Mouse (Mus musculus) midbrain, embryonic 13.5 days (tissue): ENCODE results near the gene Mylk3. TPM values are rescaled to one million over a fixed set of nuclear protein-coding genes. Genes with fewer than 3 reads are reported as not detected.

Source experiments
- ATAC-seq: fragments of 200-750 bp; cut with Nextera tagmentation; 2 replicates; pipeline ENCODE4 v1.8.0; 2017; ENCODE audit warnings: mild to moderate bottlenecking, moderate TSS enrichment, moderate library complexity
- H3K27ac ChIP-seq: fragments of 300-500 bp; sonication (generic); 2 replicates; pipeline ENCODE4 v1.5.1; 2015; ENCODE audit warnings: inconsistent platforms, mild to moderate bottlenecking, moderate library complexity
- H3K27me3 ChIP-seq: fragments of 300-500 bp; sonication (generic); 2 replicates; pipeline ENCODE4 v1.6.1; 2015; ENCODE audit warnings: mild to moderate bottlenecking, inconsistent platforms
- H3K36me3 ChIP-seq: fragments of 300-500 bp; sonication (generic); 2 replicates; pipeline ENCODE4 v1.6.1; 2015; ENCODE audit warnings: mild to moderate bottlenecking, inconsistent platforms
- H3K4me1 ChIP-seq: fragments of 300-500 bp; sonication (generic); replicated peaks from 2 replicates; pipeline ENCODE4 v1.6.1; 2015; ENCODE audit warnings: inconsistent platforms
- H3K4me2 ChIP-seq: fragments of 300-500 bp; sonication (generic); replicated peaks from 2 replicates; pipeline ENCODE4 v1.6.1; 2015; ENCODE audit warnings: moderate library complexity, mild to moderate bottlenecking, inconsistent platforms
- H3K4me3 ChIP-seq: fragments of 300-500 bp; sonication (generic); replicated peaks from 2 replicates; pipeline ENCODE4 v1.5.1; 2015; ENCODE audit warnings: mild to moderate bottlenecking, inconsistent platforms
- H3K9ac ChIP-seq: fragments of 300-500 bp; sonication (generic); replicated peaks from 2 replicates; pipeline ENCODE4 v1.6.1; 2015; ENCODE audit warnings: mild to moderate bottlenecking, inconsistent platforms
- H3K9me3 ChIP-seq: fragments of 300-500 bp; sonication (generic); 2 replicates; pipeline ENCODE4 v1.6.1; 2016; ENCODE audit warnings: mild to moderate bottlenecking, inconsistent platforms
- WGBS: fragments of 180-500 bp; shearing (Covaris S2); methylation state at CpG from one replicate; pipeline ENCODE4 v1.1.7; 2015; 5-methylcytosine and 5-hydroxymethylcytosine counted together
- polyA plus RNA-seq: library from polyadenylated mRNA; unstranded; fragments of >200 nt; fragmentation: Nextera tagmentation; extraction: Ambion mirVana; gene quantifications from 2 replicates; pipeline ENCODE4 v1.2.1, GENCODE M21; 2015

Gene Mylk3
- 0.07 and 0.09 TPM in 2 replicates for polyA plus RNA-seq

GRCm38 (mm10) chr8:85386205-85386604 lies at the start of gene Mylk3:
TSS of gene Mylk3 (minus strand) at chr8:85386345.
- no peak within 1 kb of the TSS for H3K4me2 ChIP-seq
- H3K4me3 ChIP-seq: no peak within 1 kb of the TSS
- H3K27ac ChIP-seq: no peak within 1 kb of the TSS
- ATAC-seq: no peak
- 88% methylated on average over 6 of the region's 6 CpGs for WGBS
- H3K36me3 ChIP-seq: no peaks in the 10 kb centered on the region
- no peaks in the 10 kb centered on the region for H3K4me1 ChIP-seq
- no peak within 1 kb of the TSS for H3K9ac ChIP-seq
- H3K9me3 ChIP-seq: no peaks in the 10 kb centered on the region
- H3K27me3 ChIP-seq: no peaks in the 10 kb centered on the region

GRCm38 (mm10) chr8:85435736-85436135 lies 49.6 kb upstream of the Mylk3 start:
- Histone ChIP-seq H3K4me1 (peaks cover 11% of the 10 kb centered on the region), H3K36me3 (no peaks in the 10 kb centered on the region), H3K4me3 (no peak overlapping the region), H3K9me3 (no peaks in the 10 kb centered on the region), H3K4me2 (no peak overlapping the region), H3K27me3 (no peaks in the 10 kb centered on the region), H3K9ac (no peak overlapping the region), H3K27ac (no peak overlapping the region)
- 55% methylated on average over 5 of the region's 5 CpGs for WGBS
- ATAC-seq: no peak

GRCm38 (mm10) chr8:85434817-85435216 lies 48.7 kb upstream of the Mylk3 start:
- no peak overlapping the region for H3K9ac ChIP-seq
- WGBS: 71% methylated on average over 12 of the region's 12 CpGs

GRCm38 (mm10) chr8:85433017-85433393 lies 46.9 kb upstream of the Mylk3 start:
- Histone ChIP-seq H3K4me1 (peaks cover 27% of the 10 kb centered on the region), H3K27me3 (no peaks in the 10 kb centered on the region), H3K9me3 (no peaks in the 10 kb centered on the region), H3K4me2 (peak overlapping the region; percentile 59), H3K36me3 (no peaks in the 10 kb centered on the region), H3K9ac (peak overlapping the region; percentile 21; the same call in 1 of the 2 replicates), H3K27ac (no peak overlapping the region), H3K4me3 (peak overlapping the region; percentile 81)
- ATAC-seq: peak; percentile 77; the same call in 1 of the 2 replicates
- 2% methylated on average over 6 of the region's 6 CpGs for WGBS

More at GRCm38 (mm10) chr8:85434817-85435216, 48.7 kb upstream of the Mylk3 start:
- Histone ChIP-seq H3K4me2 (no peak overlapping the region), H3K9me3 (no peaks in the 10 kb centered on the region), H3K27me3 (no peaks in the 10 kb centered on the region), H3K4me3 (no peak overlapping the region), H3K27ac (no peak overlapping the region), H3K36me3 (no peaks in the 10 kb centered on the region), H3K4me1 (peaks cover 15% of the 10 kb centered on the region)
- no peak for ATAC-seq

GRCm38 (mm10) chr8:85432168-85433016 lies 46.2 kb upstream of the Mylk3 start, which contains the start of gene 4921524J17Rik:
TSS of gene 4921524J17Rik (minus strand) at chr8:85432833.
- Histone ChIP-seq H3K9ac (peak within 1 kb of the TSS; percentile 82), H3K9me3 (no peaks in the 10 kb centered on the region), H3K4me3 (peak within 1 kb of the TSS; percentile 81), H3K4me2 (peak within 1 kb of the TSS; percentile 59), H3K4me1 (peaks cover 33% of the 10 kb centered on the region), H3K36me3 (no peaks in the 10 kb centered on the region), H3K27ac (peak within 1 kb of the TSS; percentile 94), H3K27me3 (no peaks in the 10 kb centered on the region)
- WGBS: under 1% methylated on average over 80 of the region's 85 CpGs
- ATAC-seq: peak; percentile 99

- H3K4me2 ChIP-seq: peak overlapping the region; percentile 59
- 20% methylated on average over 10 of the region's 10 CpGs for WGBS
- H3K9ac ChIP-seq: peak overlapping the region; percentile 82
- H3K36me3 ChIP-seq: no peaks in the 10 kb centered on the region
- peak overlapping the region; percentile 81 for H3K4me3 ChIP-seq
- peak overlapping the region; percentile 94; the same call in 1 of the 2 replicates for H3K27ac ChIP-seq
- no peak for ATAC-seq
- H3K27me3 ChIP-seq: no peaks in the 10 kb centered on the region
- H3K4me1 ChIP-seq: peaks cover 38% of the 10 kb centered on the region
- no peaks in the 10 kb centered on the region for H3K9me3 ChIP-seq
These were observed 45.4 kb upstream of the Mylk3 start for GRCm38 (mm10) chr8:85431281-85432167.

GRCm38 (mm10) chr8:85430801-85431200 lies 44.7 kb upstream of the Mylk3 start:
- H3K4me3 ChIP-seq: peak overlapping the region; percentile 81
- H3K36me3 ChIP-seq: no peaks in the 10 kb centered on the region
- ATAC-seq: no peak
- WGBS: 19% methylated on average over 3 of the region's 3 CpGs
- peak overlapping the region; percentile 59 for H3K4me2 ChIP-seq
- peaks cover 38% of the 10 kb centered on the region for H3K4me1 ChIP-seq
- H3K9me3 ChIP-seq: no peaks in the 10 kb centered on the region
- H3K27ac ChIP-seq: no peak overlapping the region
- H3K9ac ChIP-seq: peak overlapping the region; percentile 41; the same call in 1 of the 2 replicates
- no peaks in the 10 kb centered on the region for H3K27me3 ChIP-seq

GRCm38 (mm10) chr8:85429219-85429618 lies 43.1 kb upstream of the Mylk3 start:
- ATAC-seq: no peak
- Histone ChIP-seq H3K9me3 (no peaks in the 10 kb centered on the region), H3K27ac (no peak overlapping the region), H3K4me2 (peak overlapping the region; percentile 26), H3K4me1 (peaks cover 38% of the 10 kb centered on the region), H3K36me3 (no peaks in the 10 kb centered on the region), H3K9ac (no peak overlapping the region), H3K27me3 (no peaks in the 10 kb centered on the region), H3K4me3 (no peak overlapping the region)
- 9% methylated on average over 4 of the region's 4 CpGs for WGBS

GRCm38 (mm10) chr8:85427026-85427425 lies 40.9 kb upstream of the Mylk3 start:
- ATAC-seq: no peak
- 81% methylated on average over 4 of the region's 4 CpGs for WGBS

GRCm38 (mm10) chr8:85421329-85421728 lies 35.2 kb upstream of the Mylk3 start:
- no peak for ATAC-seq
- Histone ChIP-seq H3K4me2 (no peak overlapping the region), H3K9me3 (no peaks in the 10 kb centered on the region), H3K36me3 (peaks cover 15% of the 10 kb centered on the region; the same call in 1 of the 2 replicates), H3K27ac (no peak overlapping the region), H3K4me3 (no peak overlapping the region), H3K9ac (no peak overlapping the region), H3K4me1 (no peaks in the 10 kb centered on the region), H3K27me3 (no peaks in the 10 kb centered on the region)
- 100% methylated on average over 1 of the region's 1 CpGs for WGBS

More at GRCm38 (mm10) chr8:85427026-85427425, 40.9 kb upstream of the Mylk3 start:
- no peaks in the 10 kb centered on the region for H3K27me3 ChIP-seq
- no peaks in the 10 kb centered on the region for H3K9me3 ChIP-seq
- H3K4me2 ChIP-seq: no peak overlapping the region
- no peak overlapping the region for H3K4me3 ChIP-seq
- H3K27ac ChIP-seq: no peak overlapping the region
- peaks cover 38% of the 10 kb centered on the region for H3K4me1 ChIP-seq
- no peaks in the 10 kb centered on the region for H3K36me3 ChIP-seq
- H3K9ac ChIP-seq: no peak overlapping the region

- H3K27ac ChIP-seq: no peak overlapping the region
- ATAC-seq: no peak
- H3K9ac ChIP-seq: no peak overlapping the region
- H3K9me3 ChIP-seq: no peaks in the 10 kb centered on the region
- no peak overlapping the region for H3K4me3 ChIP-seq
- H3K27me3 ChIP-seq: no peaks in the 10 kb centered on the region
- peaks cover 10% of the 10 kb centered on the region; the same call in 1 of the 2 replicates for H3K4me1 ChIP-seq
- H3K4me2 ChIP-seq: no peak overlapping the region
- 82% methylated on average over 3 of the region's 3 CpGs for WGBS
- peaks cover 6% of the 10 kb centered on the region; the same call in 1 of the 2 replicates for H3K36me3 ChIP-seq
These were observed 22.4 kb upstream of the Mylk3 start for GRCm38 (mm10) chr8:85408526-85408925.
